In the genomic region with DNA sequence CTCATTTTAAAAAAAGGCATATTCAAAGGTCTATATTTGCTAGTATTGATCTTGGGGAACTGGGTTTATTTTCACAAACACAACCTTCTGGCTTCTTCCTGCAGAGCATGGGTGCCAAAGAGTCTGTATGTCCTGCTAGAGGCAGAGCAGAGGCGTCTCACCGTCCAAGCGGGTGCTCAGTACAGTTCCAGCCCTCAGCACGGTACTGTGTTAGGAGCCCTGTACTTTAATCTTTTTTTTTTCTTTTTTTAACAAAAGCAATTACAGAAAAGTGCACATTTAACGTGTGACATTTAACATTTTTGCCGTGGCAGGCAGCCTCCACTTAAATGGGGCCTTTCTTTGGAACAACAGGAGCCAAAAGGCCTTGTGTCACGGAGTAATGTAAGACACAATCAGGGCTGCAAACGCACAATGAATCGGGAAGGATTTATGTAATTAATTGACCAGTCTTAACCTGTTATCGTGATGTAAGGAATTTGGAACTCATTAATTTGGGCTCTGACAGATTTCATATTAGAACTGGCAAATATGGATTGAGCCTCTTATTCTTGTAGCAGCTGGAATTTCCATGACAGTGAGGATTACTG, we compare ENCODE assay signal across 12 mouse cellular contexts.
A peak's percentile ranks its signal among the peaks of the same experiment; 100 is the strongest.
DNase-seq lines count a peak whose midpoint lies in the region; ATAC-seq lines count a peak whose summit lies in the region.
"Had no signal": no experiment of that assay in that cellular context is flagged by ENCODE, and none has a peak within 500 bp of the region (broad histone marks: within the 10 kb centered on the region; RNA-seq: fewer than 3 reads in every experiment).

No protein-coding gene starts in this region.

- intact Hi-C loops in left cerebral cortex, postnatal 25 days (cut with DNase I), result loop anchor here (2.0 to 5.0 kb wide), 2 partner anchors 124 to 255 kb away; no protein-coding TSS in a partner anchor

- H3K4me3 ChIP-seq in hindbrain, embryonic 10.5 days, result no peak overlapping the region
- H3K4me3 ChIP-seq in midbrain, embryonic 16.5 days (ENCODE audit: low read depth, low read length), result no peak overlapping the region
- H3K4me3 ChIP-seq in intestine, embryonic 15.5 days (replicated peaks), result no peak overlapping the region
- H3K4me3 ChIP-seq: myocyte had no signal

- H3K27ac ChIP-seq in hindbrain, embryonic 10.5 days, result peak overlapping the region; percentile 95
- peak overlapping the region; percentile 98 for H3K27ac ChIP-seq in midbrain, embryonic 16.5 days (ENCODE audit: low read length)
- no peak overlapping the region for H3K27ac ChIP-seq in intestine, embryonic 15.5 days
- H3K27ac ChIP-seq: limb, embryonic 15.5 days had no signal

- H3K4me1 ChIP-seq in hindbrain, embryonic 10.5 days (replicated peaks), result peaks cover 47% of the 10 kb centered on the region
- H3K4me1 ChIP-seq in midbrain, embryonic 16.5 days (ENCODE audit: control insufficient read depth, insufficient read depth, low read length), result peaks cover 24% of the 10 kb centered on the region
- peaks cover 10% of the 10 kb centered on the region for H3K4me1 ChIP-seq in intestine, embryonic 15.5 days (replicated peaks)

- DNase-seq in cerebellum, postnatal 10 days, result peak; percentile 36 to 54
- DNase-seq in cerebellum, adult 11-12 months, result no peak
- DNase-seq in cerebellum, postnatal 25 days, result peak; percentile 50 to 53
- DNase-seq in hindbrain, embryonic 10.5 days (ENCODE audit: low spot score), result no peak
- no peak for DNase-seq in ovary, postnatal 14 days (ENCODE audit: low spot score)
- DNase-seq in left cerebral cortex, postnatal 25 days (ENCODE audit: low spot score in 2 of 2), result no peak

- 63% methylated on average over 10 of the region's 10 CpGs for WGBS in hindbrain, embryonic 10.5 days
- 19% methylated on average over 10 of the region's 10 CpGs for WGBS in midbrain, embryonic 16.5 days
- WGBS in intestine, embryonic 15.5 days, result 82% methylated on average over 10 of the region's 10 CpGs

- H3K36me3 ChIP-seq in hindbrain, embryonic 10.5 days, result no peaks in the 10 kb centered on the region
- no peaks in the 10 kb centered on the region for H3K36me3 ChIP-seq in midbrain, embryonic 16.5 days (ENCODE audit: control insufficient read depth, insufficient read depth, low read length)
- H3K36me3 ChIP-seq in intestine, embryonic 15.5 days, result no peaks in the 10 kb centered on the region
- H3K36me3 ChIP-seq: embryonic facial prominence, embryonic 13.5 days; G1E; limb, embryonic 15.5 days had no signal

- no peaks in the 10 kb centered on the region for H3K9me3 ChIP-seq in hindbrain, embryonic 10.5 days
- H3K9me3 ChIP-seq in midbrain, embryonic 16.5 days (replicated peaks; ENCODE audit: control insufficient read depth, low read length, poor library complexity, severe bottlenecking), result no peaks in the 10 kb centered on the region
- H3K9me3 ChIP-seq in intestine, embryonic 15.5 days, result no peaks in the 10 kb centered on the region
- H3K9me3 ChIP-seq: embryonic facial prominence, embryonic 13.5 days; G1E; limb, embryonic 15.5 days had no signal

- peak overlapping the region; percentile 33; the same call in 1 of the 2 replicates for H3K9ac ChIP-seq in midbrain, embryonic 16.5 days (ENCODE audit: low read depth, low read length)
- no peak overlapping the region for H3K9ac ChIP-seq in intestine, embryonic 15.5 days

- H3K4me2 ChIP-seq in midbrain, embryonic 16.5 days (ENCODE audit: low read length), result peak overlapping the region; percentile 89; the same call in 1 of the 2 replicates
- H3K4me2 ChIP-seq in intestine, embryonic 15.5 days (replicated peaks), result no peak overlapping the region

- H3K27me3 ChIP-seq in hindbrain, embryonic 10.5 days (ENCODE audit: insufficient read depth, poor library complexity, severe bottlenecking), result no peaks in the 10 kb centered on the region
- H3K27me3 ChIP-seq in midbrain, embryonic 16.5 days (ENCODE audit: control insufficient read depth, insufficient read depth, low read depth, low read length), result no peaks in the 10 kb centered on the region
- no peaks in the 10 kb centered on the region for H3K27me3 ChIP-seq in intestine, embryonic 15.5 days (replicated peaks)
- H3K27me3 ChIP-seq: embryonic facial prominence, embryonic 13.5 days had no signal

- ATAC-seq in midbrain, embryonic 16.5 days, result no peak
- no peak for ATAC-seq in intestine, embryonic 15.5 days

Comparison
In these comparisons a context has a peak if more than half of its experiments do, and no peak if none do; other contexts are left out.
1. DNase-seq: peak in cerebellum, postnatal 10 days (2 of 2) and cerebellum, postnatal 25 days (2 of 2); none in cerebellum, adult 11-12 months (single experiment), hindbrain, embryonic 10.5 days (single experiment), ovary, postnatal 14 days (single experiment) and left cerebral cortex, postnatal 25 days (0 of 2).